Mouse (Mus musculus) heart, postnatal 14 days (tissue): ENCODE results near the gene Cep295. TPM values are rescaled to one million over a fixed set of nuclear protein-coding genes. Genes with fewer than 3 reads are reported as not detected.
"Not testable (repeated sequence)": the region's sequence is repeated elsewhere in the genome, so short reads cannot be mapped to it uniquely, and the experiment has no call there.

Experiments used
- DNase-seq, 2 experiments: peaks; one replicate each; pipeline ENCODE4 v3.0.0; 2021 to 2022
- intact Hi-C: fragments of 180-260 bp; cut with DNase I; formaldehyde crosslinking; loops from one replicate; pipeline ENCODE4 v1.15.1; 2025
- total RNA-seq, 2 experiments: library from RNA; stranded (reverse); gene quantifications; 2 replicates each; pipeline ENCODE4 v1.2.3; 2021

Gene Cep295
- total RNA-seq, 2 experiments from 2014 or later, result 8.1 to 10.5 TPM

- DNase-seq, result no peak
- intact Hi-C loops, result no loop called here
Observed at GRCm38 (mm10) chr9:15308254-15308653, 49.3 kb downstream of the Cep295 start.

GRCm38 (mm10) chr9:15307257-15307656 lies 50.3 kb downstream of the Cep295 start:
- intact Hi-C loops, result no loop called here
- no peak for DNase-seq

GRCm38 (mm10) chr9:15306398-15307119 lies 51.0 kb downstream of the Cep295 start, which contains the start of gene 4931406C07Rik:
Gene 4931406C07Rik (minus strand): TSS chr9:15306448.
- DNase-seq, result peak in 1 of 2 experiments; percentile 17
- intact Hi-C loops, result no loop called here

GRCm38 (mm10) chr9:15305503-15306397 lies 51.8 kb downstream of the Cep295 start, which contains the start of gene Taf1d:
Gene Taf1d (plus strand): TSS chr9:15306214.
- intact Hi-C loops, result no loop called here

GRCm38 (mm10) chr9:15302881-15303280 lies 54.7 kb downstream of the Cep295 start:
- intact Hi-C loops, result no loop called here
- no peak for DNase-seq

More at GRCm38 (mm10) chr9:15305503-15306397, 51.8 kb downstream of the Cep295 start, which contains the start of gene Taf1d:
- DNase-seq, result peak; percentile 98 to 99

GRCm38 (mm10) chr9:15302006-15302405 lies 55.6 kb downstream of the Cep295 start:
- intact Hi-C loops, DNase-seq: not testable (repeated sequence)

GRCm38 (mm10) chr9:15301399-15301798 lies 56.2 kb downstream of the Cep295 start:
- peak; percentile 6 to 14 for DNase-seq
- intact Hi-C loops, result no loop called here

GRCm38 (mm10) chr9:15300056-15300455 lies 57.5 kb downstream of the Cep295 start:
- intact Hi-C loops, result no loop called here
- no peak for DNase-seq

- DNase-seq, result no peak
- intact Hi-C loops, result no loop called here
Observed at GRCm38 (mm10) chr9:15298451-15298850, 59.1 kb downstream of the Cep295 start.

- DNase-seq, result no peak
- intact Hi-C loops, result no loop called here
Observed at GRCm38 (mm10) chr9:15297112-15297511, 60.5 kb downstream of the Cep295 start.

- no peak for DNase-seq
- intact Hi-C loops, result no loop called here
Observed at GRCm38 (mm10) chr9:15289251-15289650, 68.3 kb downstream of the Cep295 start.

- intact Hi-C loops, result no loop called here
- DNase-seq, result no peak
Observed at GRCm38 (mm10) chr9:15288402-15288801, 69.2 kb downstream of the Cep295 start.

GRCm38 (mm10) chr9:15287846-15288245 lies 69.7 kb downstream of the Cep295 start:
- intact Hi-C loops, result no loop called here
- no peak for DNase-seq

- peak in 1 of 2 experiments; percentile 9 for DNase-seq
Observed at GRCm38 (mm10) chr9:15285443-15285842, 72.1 kb downstream of the Cep295 start.

GRCm38 (mm10) chr9:15280491-15280879 lies 77.1 kb downstream of the Cep295 start:
- DNase-seq, result no peak
- intact Hi-C loops, result no loop called here

More at GRCm38 (mm10) chr9:15285443-15285842, 72.1 kb downstream of the Cep295 start:
- intact Hi-C loops, result no loop called here

- intact Hi-C loops, result no loop called here
- DNase-seq, result peak; percentile 92 to 94
Observed at GRCm38 (mm10) chr9:15279649-15280490, 77.7 kb downstream of the Cep295 start, which contains the start of gene Med17. Gene Med17 (minus strand): TSS chr9:15279931.

GRCm38 (mm10) chr9:15279139-15279648 lies 78.4 kb downstream of the Cep295 start:
- intact Hi-C loops, result no loop called here
- DNase-seq, result no peak

GRCm38 (mm10) chr9:15278343-15278742 lies 79.2 kb downstream of the Cep295 start:
- intact Hi-C loops, result no loop called here
- DNase-seq, result no peak

GRCm38 (mm10) chr9:15276855-15277254 lies 80.7 kb downstream of the Cep295 start:
- no peak for DNase-seq
- intact Hi-C loops, result no loop called here

GRCm38 (mm10) chr9:15273981-15274380 lies 83.6 kb downstream of the Cep295 start:
- no peak for DNase-seq
- intact Hi-C loops, result no loop called here
